Mouse (Mus musculus) midbrain, postnatal 0 days (tissue): ENCODE data around the gene Ptprh. TPM values are rescaled to one million over a fixed set of nuclear protein-coding genes. Genes with fewer than 3 reads are reported as not detected.
"Not testable (repeated sequence)": the region's sequence is repeated elsewhere in the genome, so short reads cannot be mapped to it uniquely, and the experiment has no call there.

Source experiments
- ATAC-seq: fragments of 200-750 bp; cut with Nextera tagmentation; 2 replicates; pipeline ENCODE4 v1.8.0; 2017; ENCODE audit warnings: moderate number of reproducible peaks, mild to moderate bottlenecking, moderate TSS enrichment, moderate library complexity; ENCODE audit not compliant: low FRiP score
- DNase-seq: peaks from one replicate; pipeline ENCODE4 v3.0.0-alpha.2; 2015; ENCODE audit warnings: low spot score
- H3K27ac ChIP-seq: fragments of 300-500 bp; sonication (generic); 2 replicates; pipeline ENCODE4 v1.5.1; 2014; ENCODE audit warnings: low read depth, mild to moderate bottlenecking, low read length, mixed read lengths
- H3K27me3 ChIP-seq: fragments of 300-500 bp; sonication (generic); 2 replicates; pipeline ENCODE4 v1.6.1; 2014; ENCODE audit warnings: low read length, control low read depth, mixed read lengths; ENCODE audit not compliant: insufficient read depth
- H3K36me3 ChIP-seq: fragments of 300-500 bp; sonication (generic); 2 replicates; pipeline ENCODE4 v1.6.1; 2014; ENCODE audit warnings: low read length, control low read depth, mixed read lengths; ENCODE audit not compliant: insufficient read depth
- H3K4me1 ChIP-seq: fragments of 300-500 bp; sonication (generic); 2 replicates; pipeline ENCODE4 v1.6.1; 2014; ENCODE audit warnings: mild to moderate bottlenecking, control low read depth, antibody characterized with exemption, low read length, mixed read lengths; ENCODE audit not compliant: insufficient read depth
- H3K4me2 ChIP-seq: fragments of 300-500 bp; sonication (generic); 2 replicates; pipeline ENCODE4 v1.6.1; 2014; ENCODE audit warnings: low read depth, mild to moderate bottlenecking, low read length, mixed read lengths; ENCODE audit not compliant: poor library complexity, severe bottlenecking
- H3K4me3 ChIP-seq: fragments of 300-500 bp; sonication (generic); 2 replicates; pipeline ENCODE4 v1.5.1; 2014; ENCODE audit warnings: low read depth, mild to moderate bottlenecking, low read length, moderate library complexity
- H3K9ac ChIP-seq: fragments of 300-500 bp; sonication (generic); replicated peaks from 2 replicates; pipeline ENCODE4 v1.6.1; 2014; ENCODE audit warnings: mild to moderate bottlenecking, low read length, moderate library complexity, mixed read lengths; ENCODE audit not compliant: poor library complexity, severe bottlenecking
- H3K9me3 ChIP-seq: fragments of 300-500 bp; sonication (generic); 2 replicates; pipeline ENCODE4 v1.6.1; 2016; ENCODE audit warnings: low read length, control low read depth
- CTCF ChIP-seq: IDR thresholded peaks from 2 replicates; pipeline ENCODE4 v1.5.1; 2016; ENCODE audit warnings: antibody characterized with exemption, mild to moderate bottlenecking
- WGBS: fragments of 180-500 bp; shearing (Covaris S2); extraction: QIAGEN DNeasy Blood & Tissue Kit; methylation state at CpG from one replicate; pipeline ENCODE4 v1.1.7; 2014; 5-methylcytosine and 5-hydroxymethylcytosine counted together
- polyA plus RNA-seq: library from polyadenylated mRNA; unstranded; fragments of >200 nt; fragmentation: Nextera tagmentation; extraction: Ambion mirVana; gene quantifications from 2 replicates; pipeline ENCODE4 v1.2.1, GENCODE M21; 2015
- total RNA-seq: library from RNA; depleted of rRNA; stranded (reverse); fragments of >200 nt; gene quantifications from 2 replicates; pipeline ENCODE4 v1.2.3, GENCODE M21; 2014

Ptprh gene
- total and polyA plus RNA-seq, 2 experiments from 2014 or later = 1.3 to 2.4 TPM

- no peak overlapping the region for H3K27ac ChIP-seq
- no peaks in the 10 kb centered on the region for H3K36me3 ChIP-seq
- peak overlapping the region; percentile 53 for H3K4me2 ChIP-seq
- WGBS = 23% methylated on average over 40 of the region's 40 CpGs
- H3K27me3 ChIP-seq = 0 out of 2 replicates have a peak, but pooled peaks cover 1% of the 10 kb centered on the region
- H3K9ac ChIP-seq = peak overlapping the region; percentile 50
- peak; percentile 87 for TF ChIP-seq CTCF
- peak; percentile 92 for DNase-seq
- ATAC-seq = peak; percentile 89
- peaks cover 4% of the 10 kb centered on the region; the same call in 1 of the 2 replicates for H3K4me1 ChIP-seq
- peak overlapping the region; percentile 25 for H3K4me3 ChIP-seq
- H3K9me3 ChIP-seq = no peaks in the 10 kb centered on the region
These were observed 77.2 kb downstream of the Ptprh start for GRCm38 (mm10) chr7:4526341-4527301.

- H3K27me3 ChIP-seq, ATAC-seq, H3K4me3 ChIP-seq, H3K4me1 ChIP-seq, H3K9me3 ChIP-seq, H3K9ac ChIP-seq, H3K27ac ChIP-seq, H3K36me3 ChIP-seq, H3K4me2 ChIP-seq: not testable (repeated sequence)
- peak; percentile 74 for DNase-seq
- WGBS = 72% methylated on average over 15 of the region's 15 CpGs
- TF ChIP-seq CTCF = peak; percentile 77
These were observed 79.5 kb downstream of the Ptprh start, which contains the start of gene Tnni3 for GRCm38 (mm10) chr7:4524212-4524922. Gene Tnni3 (minus strand): TSS chr7:4524229.

GRCm38 (mm10) chr7:4523205-4524130 lies 80.4 kb downstream of the Ptprh start:
- Histone ChIP-seq H3K9me3 (no peaks in the 10 kb centered on the region), H3K9ac (no peak overlapping the region), H3K36me3 (no peaks in the 10 kb centered on the region), H3K4me1 (peaks cover 4% of the 10 kb centered on the region; the same call in 1 of the 2 replicates), H3K4me3 (no peak overlapping the region), H3K27ac (no peak overlapping the region), H3K4me2 (no peak overlapping the region), H3K27me3 (0 out of 2 replicates have a peak, but pooled peaks cover 2% of the 10 kb centered on the region)
- no peak for TF ChIP-seq CTCF
- DNase-seq = no peak
- WGBS = 93% methylated on average over 33 of the region's 33 CpGs
- no peak for ATAC-seq

GRCm38 (mm10) chr7:4522292-4522691 lies 81.5 kb downstream of the Ptprh start:
- H3K27me3 ChIP-seq = 0 out of 2 replicates have a peak, but pooled peaks cover 2% of the 10 kb centered on the region
- no peaks in the 10 kb centered on the region for H3K9me3 ChIP-seq
- H3K27ac ChIP-seq = no peak overlapping the region
- H3K4me1 ChIP-seq = peaks cover 4% of the 10 kb centered on the region; the same call in 1 of the 2 replicates
- H3K4me3 ChIP-seq = no peak overlapping the region
- no peak for TF ChIP-seq CTCF
- DNase-seq = no peak
- WGBS = 77% methylated on average over 6 of the region's 6 CpGs
- H3K36me3 ChIP-seq = no peaks in the 10 kb centered on the region
- no peak overlapping the region for H3K4me2 ChIP-seq
- ATAC-seq = no peak
- no peak overlapping the region for H3K9ac ChIP-seq
